Mouse (Mus musculus): ENCODE measurements around the gene Sacm1l.

GRCm38 (mm10) chr9:123509638-123510604 lies 19.6 kb upstream of the Sacm1l start:
- TF ChIP-seq CTCF (IDR thresholded peaks at IDR 0.05; ENCODE audit: control insufficient read depth, insufficient read depth, low read length) (no peak), POLR2A (IDR thresholded peaks at IDR 0.05; ENCODE audit: borderline replicate concordance, control insufficient read depth, low read depth, low read length) (no peak)
